Mouse (Mus musculus) brain, embryonic 14.5 days (tissue): ENCODE results near the gene Tescl.

Experiments used
- CTCF ChIP-seq: fragments of 200-500 bp; IDR thresholded peaks from 2 replicates; pipeline ENCODE4 v1.5.1; 2012; ENCODE audit warnings: inconsistent platforms, mild to moderate bottlenecking, moderate library complexity, borderline replicate concordance; ENCODE audit not compliant: insufficient read depth, insufficient read length; ENCODE audit errors: extremely low read depth
- POLR2A ChIP-seq: fragments of 200-500 bp; IDR thresholded peaks from 2 replicates; pipeline ENCODE4 v1.6.1; 2012; ENCODE audit warnings: mild to moderate bottlenecking, inconsistent platforms, borderline replicate concordance; ENCODE audit not compliant: poor library complexity, insufficient read depth, insufficient read length, severe bottlenecking; ENCODE audit errors: extremely low read depth

- TF ChIP-seq POLR2A (no peak), CTCF (no peak)
These were observed 46.6 kb upstream of the Tescl start for GRCm38 (mm10) chr7:24380370-24380769.
